Comparison of ENCODE assay signal across 10 mouse cellular contexts in the genomic region with DNA sequence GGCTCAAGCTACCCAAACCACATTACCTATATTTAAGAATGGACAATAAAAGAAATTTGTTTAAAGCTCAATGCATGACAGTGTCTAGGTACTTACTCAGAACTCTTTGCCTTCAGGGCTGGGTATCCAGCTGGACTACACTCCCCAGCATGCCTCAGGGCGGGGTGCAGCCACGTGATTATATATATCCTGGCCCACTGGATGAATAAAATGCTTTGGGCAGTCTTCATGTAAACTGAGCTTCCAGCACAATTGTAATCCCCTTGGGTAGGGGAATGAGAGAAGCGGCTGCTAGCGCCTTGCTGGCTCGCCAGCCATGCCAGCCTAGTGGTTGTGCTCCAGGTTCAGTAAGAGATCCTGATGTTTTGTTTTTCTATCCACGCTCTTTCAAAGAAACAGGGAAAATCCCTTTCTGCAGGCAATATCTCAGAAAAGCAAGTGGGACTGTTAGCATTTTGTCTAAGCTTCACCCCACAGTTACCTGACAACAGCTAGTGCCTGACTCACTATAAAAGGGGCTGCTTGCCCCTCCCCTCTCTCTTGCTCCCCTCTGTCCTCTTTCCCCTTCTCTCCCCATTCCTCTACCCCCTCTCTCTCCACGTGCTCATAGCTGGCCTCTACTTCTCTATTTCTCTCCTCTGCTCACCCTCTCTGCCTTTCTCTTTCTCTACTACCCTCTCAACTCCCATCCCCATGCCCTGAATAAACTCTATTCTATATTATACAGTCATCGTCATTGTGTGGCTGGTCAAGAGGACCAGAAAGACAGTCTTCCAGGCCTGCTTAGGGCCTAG.
DNase-seq lines count a peak whose midpoint lies in the region; ATAC-seq lines count a peak whose summit lies in the region.
"Had no signal": no experiment of that assay in that cellular context is flagged by ENCODE, and none has a peak within 500 bp of the region (broad histone marks: within the 10 kb centered on the region; RNA-seq: fewer than 3 reads in every experiment).

No protein-coding gene starts in this region.

- H3K9ac ChIP-seq in forebrain, embryonic 12.5 days: no peak overlapping the region
- no peak overlapping the region for H3K9ac ChIP-seq in limb, embryonic 13.5 days
- H3K9ac ChIP-seq: heart, embryonic 15.5 days; liver, embryonic 13.5 days had no signal

- no peaks in the 10 kb centered on the region for H3K36me3 ChIP-seq in forebrain, embryonic 12.5 days (replicated peaks)
- H3K36me3 ChIP-seq in limb, embryonic 13.5 days: no peaks in the 10 kb centered on the region
- H3K36me3 ChIP-seq: heart, embryonic 15.5 days; liver, embryonic 13.5 days had no signal

- H3K27me3 ChIP-seq in forebrain, embryonic 12.5 days: no peaks in the 10 kb centered on the region
- no peaks in the 10 kb centered on the region for H3K27me3 ChIP-seq in limb, embryonic 13.5 days
- H3K27me3 ChIP-seq: heart, embryonic 15.5 days; liver, embryonic 13.5 days had no signal

- DNase-seq in heart, adult 11 months: peak; percentile 79
- DNase-seq in heart, postnatal 14 days: no peak
- DNase-seq in 3T3-L1 (ENCODE audit: low read depth, low spot score): peak; percentile 30
- DNase-seq in Muller cell, postnatal 12 days (ENCODE audit: inconsistent ontology term): no peak
- DNase-seq in spleen, postnatal 4 days (ENCODE audit: low spot score in 2 of 2): no peak
- DNase-seq in spleen, postnatal 36 days (ENCODE audit: low spot score in 2 of 2): no peak
- DNase-seq: liver, embryonic 13.5 days had no signal

- H3K27ac ChIP-seq in forebrain, embryonic 12.5 days: no peak overlapping the region
- no peak overlapping the region; the same call in 1 of the 2 replicates for H3K27ac ChIP-seq in limb, embryonic 13.5 days
- H3K27ac ChIP-seq: liver, embryonic 13.5 days had no signal

- intact Hi-C loops in heart, postnatal 14 days (cut with DNase I): no loop called here

- peak; percentile 63; the same call in 1 of the 2 replicates for ATAC-seq in forebrain, embryonic 12.5 days (ENCODE audit: low FRiP score)
- peak; percentile 90 for ATAC-seq in limb, embryonic 13.5 days (ENCODE audit: low FRiP score, low read depth)

- WGBS in forebrain, embryonic 12.5 days: 75% methylated on average over 8 of the region's 8 CpGs
- whole genome bisulfite sequencing in limb, embryonic 13.5 days: 60% methylated on average over 8 of the region's 8 CpGs

- H3K4me3 ChIP-seq in forebrain, embryonic 12.5 days (replicated peaks): no peak overlapping the region
- no peak overlapping the region for H3K4me3 ChIP-seq in limb, embryonic 13.5 days
- H3K4me3 ChIP-seq: heart, embryonic 15.5 days; liver, embryonic 13.5 days had no signal

- H3K9me3 ChIP-seq in forebrain, embryonic 12.5 days: no peaks in the 10 kb centered on the region
- no peaks in the 10 kb centered on the region for H3K9me3 ChIP-seq in limb, embryonic 13.5 days
- H3K9me3 ChIP-seq: heart, embryonic 15.5 days; liver, embryonic 13.5 days had no signal

- H3K4me2 ChIP-seq in forebrain, embryonic 12.5 days: no peak overlapping the region
- H3K4me2 ChIP-seq in limb, embryonic 13.5 days (replicated peaks): peak overlapping the region; percentile 40
- H3K4me2 ChIP-seq: heart, embryonic 15.5 days; liver, embryonic 13.5 days had no signal

- no peaks in the 10 kb centered on the region for H3K4me1 ChIP-seq in forebrain, embryonic 12.5 days
- peaks cover 14% of the 10 kb centered on the region for H3K4me1 ChIP-seq in limb, embryonic 13.5 days
- H3K4me1 ChIP-seq: liver, embryonic 13.5 days had no signal

Comparison
In these comparisons a context has a peak if more than half of its experiments do, and no peak if none do; other contexts are left out.
1. DNase-seq: peak in heart, adult 11 months (single experiment) and 3T3-L1 (single experiment); none in heart, postnatal 14 days (0 of 2), Muller cell, postnatal 12 days (single experiment), spleen, postnatal 4 days (0 of 2) and spleen, postnatal 36 days (0 of 2).